Mouse (Mus musculus) limb, embryonic 15.5 days (tissue): ENCODE measurements around the gene Gm13090. TPM values are rescaled to one million over a fixed set of nuclear protein-coding genes. Genes with fewer than 3 reads are reported as not detected.

Source experiments
- polyA plus RNA-seq: library from polyadenylated mRNA; unstranded; fragments of >200 nt; fragmentation: Nextera tagmentation; extraction: Ambion mirVana; gene quantifications from 2 replicates; pipeline ENCODE4 v1.2.1, GENCODE M21; 2015

The Gm13090 gene
- polyA plus RNA-seq, 1 experiment from 2014 or later = not detected

Other genes starting within 250 kb of the Gm13090 start
- 29.4 and 31.4 TPM in 2 replicates for gene Errfi1, start 235.7 kb upstream of the Gm13090 start, polyA plus RNA-seq
- gene Park7, start 175.1 kb upstream of the Gm13090 start, polyA plus RNA-seq = 349 and 381 TPM in 2 replicates
- gene Tnfrsf9, start 175.0 kb upstream of the Gm13090 start, polyA plus RNA-seq = 0.83 and 1.1 TPM in 2 replicates
- not detected in 2 replicates for gene Uts2, start 92.5 kb upstream of the Gm13090 start, polyA plus RNA-seq
- gene Per3, start 44.9 kb upstream of the Gm13090 start, polyA plus RNA-seq = 4.7 and 4.8 TPM in 2 replicates
- 127 and 131 TPM in 2 replicates for gene Vamp3, start 31.6 kb upstream of the Gm13090 start, polyA plus RNA-seq